Mouse (Mus musculus) kidney, adult 2 months (tissue): ENCODE results near the gene Rbak. TPM values are rescaled to one million over a fixed set of nuclear protein-coding genes. Genes with fewer than 3 reads are reported as not detected.
"Not testable (repeated sequence)": the region's sequence is repeated elsewhere in the genome, so short reads cannot be mapped to it uniquely, and the experiment has no call there.

Experiments
- DNase-seq: peaks from one replicate; pipeline ENCODE4 v3.0.0; 2021
- H3K27ac ChIP-seq: fragments of 200-500 bp; 2 replicates; pipeline ENCODE4 v1.5.1; 2012; ENCODE audit warnings: low read depth, low read length, control low read depth, inconsistent platforms; ENCODE audit not compliant: insufficient read depth
- H3K27me3 ChIP-seq: fragments of 200-500 bp; replicated peaks from 2 replicates; pipeline ENCODE4 v1.6.1; 2012; ENCODE audit warnings: mild to moderate bottlenecking, moderate library complexity, low read length, inconsistent platforms; ENCODE audit not compliant: control insufficient read depth, insufficient read depth
- H3K36me3 ChIP-seq: fragments of 200-500 bp; 2 replicates; pipeline ENCODE4 v1.6.1; 2012; ENCODE audit warnings: mild to moderate bottlenecking, moderate library complexity, low read length, inconsistent platforms; ENCODE audit not compliant: control insufficient read depth, insufficient read depth
- H3K4me1 ChIP-seq: fragments of 200-500 bp; 2 replicates; pipeline ENCODE4 v1.6.1; 2011; ENCODE audit warnings: low read length; ENCODE audit not compliant: control insufficient read depth, insufficient read depth
- H3K4me3 ChIP-seq: fragments of 200-500 bp; 2 replicates; pipeline ENCODE4 v1.5.1; 2011; ENCODE audit warnings: mild to moderate bottlenecking, low read depth, low read length, control low read depth; ENCODE audit not compliant: insufficient read depth
- CTCF ChIP-seq: fragments of 200-500 bp; conservative IDR thresholded peaks from 2 replicates; pipeline ENCODE4 v1.5.1; 2011; ENCODE audit warnings: low read depth, mild to moderate bottlenecking, control low read depth, low read length, moderate library complexity, mixed read lengths; ENCODE audit not compliant: insufficient read depth, insufficient read length
- POLR2A ChIP-seq: fragments of 200-500 bp; IDR thresholded peaks from one replicate; pipeline ENCODE4 v1.6.1; 2011; ENCODE audit warnings: low read depth, low read length, control low read depth
- WGBS: fragments of 180-500 bp; shearing (Covaris S2); methylation state at CpG from one replicate; pipeline ENCODE4 v1.1.7; 2018; 5-methylcytosine and 5-hydroxymethylcytosine counted together
- polyA plus RNA-seq: library from polyadenylated mRNA; depleted of rRNA; stranded (reverse); fragments of >200 nt; gene quantifications from 2 replicates; pipeline ENCODE4 v1.2.3, GENCODE M21; 2012

Rbak gene
- polyA plus RNA-seq, 1 experiment, result 2.7 TPM

- no peak overlapping the region for H3K27ac ChIP-seq
- WGBS, result 94% methylated on average over 7 of the region's 7 CpGs
- no peak overlapping the region for H3K4me3 ChIP-seq
- H3K27me3 ChIP-seq, result no peaks in the 10 kb centered on the region
- H3K4me1 ChIP-seq, result no peaks in the 10 kb centered on the region
- TF ChIP-seq CTCF, result no peak
- no peak for TF ChIP-seq POLR2A
- DNase-seq, result no peak
- no peaks in the 10 kb centered on the region for H3K36me3 ChIP-seq
Measured at GRCm38 (mm10) chr5:143135042-143135441, 45.5 kb downstream of the Rbak start.

- 87% methylated on average over 4 of the region's 6 CpGs for WGBS
- not testable (repeated sequence) for H3K36me3 ChIP-seq, H3K4me3 ChIP-seq, H3K4me1 ChIP-seq, DNase-seq, H3K27ac ChIP-seq, H3K27me3 ChIP-seq
Measured at GRCm38 (mm10) chr5:143134216-143135010, 46.2 kb downstream of the Rbak start.

GRCm38 (mm10) chr5:143132935-143133514, 47.5 kb downstream of the Rbak start:
- no peaks in the 10 kb centered on the region for H3K27me3 ChIP-seq
- H3K4me1 ChIP-seq, result no peaks in the 10 kb centered on the region
- TF ChIP-seq CTCF (no peak), POLR2A (no peak)
- no peaks in the 10 kb centered on the region for H3K36me3 ChIP-seq
- H3K27ac ChIP-seq, result no peak overlapping the region
- DNase-seq, result no peak
- no peak overlapping the region for H3K4me3 ChIP-seq
- WGBS, result 84% methylated on average over 13 of the region's 13 CpGs

GRCm38 (mm10) chr5:143130342-143130741, 50.2 kb downstream of the Rbak start:
- Histone ChIP-seq H3K27ac (no peak overlapping the region), H3K27me3 (no peaks in the 10 kb centered on the region), H3K36me3 (no peaks in the 10 kb centered on the region), H3K4me1 (no peaks in the 10 kb centered on the region), H3K4me3 (no peak overlapping the region)
- TF ChIP-seq POLR2A, result no peak
- peak; percentile 43 for TF ChIP-seq CTCF
- 90% methylated on average over 7 of the region's 7 CpGs for WGBS
- no peak for DNase-seq

GRCm38 (mm10) chr5:143129101-143129500, 51.5 kb downstream of the Rbak start:
- H3K4me1 ChIP-seq, result no peaks in the 10 kb centered on the region
- DNase-seq, result no peak
- no peak overlapping the region for H3K4me3 ChIP-seq
- H3K27ac ChIP-seq, result no peak overlapping the region
- no peak for TF ChIP-seq CTCF
- TF ChIP-seq POLR2A, result no peak
- no peaks in the 10 kb centered on the region for H3K27me3 ChIP-seq
- H3K36me3 ChIP-seq, result no peaks in the 10 kb centered on the region
- 86% methylated on average over 16 of the region's 16 CpGs for WGBS

GRCm38 (mm10) chr5:143127837-143128236, 52.7 kb downstream of the Rbak start:
- H3K4me3 ChIP-seq, result no peak overlapping the region
- 77% methylated on average over 8 of the region's 8 CpGs for WGBS
- H3K36me3 ChIP-seq, result no peaks in the 10 kb centered on the region
- no peaks in the 10 kb centered on the region for H3K27me3 ChIP-seq
- no peaks in the 10 kb centered on the region for H3K4me1 ChIP-seq
- no peak overlapping the region for H3K27ac ChIP-seq
- no peak for TF ChIP-seq POLR2A
- TF ChIP-seq CTCF, result no peak
- no peak for DNase-seq

- TF ChIP-seq CTCF (no peak), POLR2A (no peak)
- H3K27me3 ChIP-seq, result no peaks in the 10 kb centered on the region
- no peak for DNase-seq
- H3K27ac ChIP-seq, result no peak overlapping the region
- H3K4me1 ChIP-seq, result no peaks in the 10 kb centered on the region
- H3K36me3 ChIP-seq, result no peaks in the 10 kb centered on the region
- no peak overlapping the region for H3K4me3 ChIP-seq
- 64% methylated on average over 4 of the region's 4 CpGs for WGBS
Measured at GRCm38 (mm10) chr5:143126908-143127307, 53.7 kb downstream of the Rbak start.
